Mouse (Mus musculus) midbrain, embryonic 12.5 days (tissue): ENCODE measurements around the gene Ogfr. TPM values are rescaled to one million over a fixed set of nuclear protein-coding genes. Genes with fewer than 3 reads are reported as not detected.

ENCODE experiments used
- ATAC-seq: fragments of 200-750 bp; cut with Nextera tagmentation; 2 replicates; pipeline ENCODE4 v1.8.0; 2017; ENCODE audit warnings: low read depth, moderate TSS enrichment, moderate library complexity; ENCODE audit not compliant: low FRiP score
- H3K27ac ChIP-seq: fragments of 300-500 bp; sonication (generic); replicated peaks from 2 replicates; pipeline ENCODE4 v1.5.1; 2016; ENCODE audit warnings: mild to moderate bottlenecking
- H3K27me3 ChIP-seq: fragments of 300-500 bp; sonication (generic); 2 replicates; pipeline ENCODE4 v1.6.1; 2016; ENCODE audit warnings: mild to moderate bottlenecking
- H3K36me3 ChIP-seq: fragments of 300-500 bp; sonication (generic); 2 replicates; pipeline ENCODE4 v1.6.1; 2016
- H3K4me1 ChIP-seq: fragments of 300-500 bp; sonication (generic); 2 replicates; pipeline ENCODE4 v1.6.1; 2016
- H3K4me2 ChIP-seq: fragments of 300-500 bp; sonication (generic); replicated peaks from 2 replicates; pipeline ENCODE4 v1.6.1; 2016; ENCODE audit warnings: mild to moderate bottlenecking, moderate library complexity
- H3K4me3 ChIP-seq: fragments of 300-500 bp; sonication (generic); 2 replicates; pipeline ENCODE4 v1.5.1; 2016; ENCODE audit warnings: mild to moderate bottlenecking
- H3K9ac ChIP-seq: fragments of 300-500 bp; sonication (generic); replicated peaks from 2 replicates; pipeline ENCODE4 v1.6.1; 2016; ENCODE audit warnings: mild to moderate bottlenecking, moderate library complexity
- H3K9me3 ChIP-seq: fragments of 300-500 bp; sonication (generic); 2 replicates; pipeline ENCODE4 v1.6.1; 2016; ENCODE audit warnings: mild to moderate bottlenecking
- WGBS: fragments of 180-500 bp; shearing (Covaris S2); methylation state at CpG from one replicate; pipeline ENCODE4 v1.1.7; 2016; 5-methylcytosine and 5-hydroxymethylcytosine counted together
- polyA plus RNA-seq: library from polyadenylated mRNA; unstranded; fragments of >200 nt; fragmentation: Nextera tagmentation; extraction: Ambion mirVana; gene quantifications from 2 replicates; pipeline ENCODE4 v1.2.1, GENCODE M21; 2016

The Ogfr gene
- polyA plus RNA-seq, 1 experiment from 2014 or later, result 109 TPM

GRCm38 (mm10) chr2:180569028-180569643 lies 19.9 kb upstream of the Ogfr start:
- WGBS, result 59% methylated on average over 3 of the region's 3 CpGs
- H3K27ac ChIP-seq, result no peak overlapping the region
- H3K27me3 ChIP-seq, result peaks cover 29% of the 10 kb centered on the region
- H3K4me2 ChIP-seq, result no peak overlapping the region
- H3K4me3 ChIP-seq, result no peak overlapping the region
- peaks cover 5% of the 10 kb centered on the region for H3K4me1 ChIP-seq
- H3K9ac ChIP-seq, result no peak overlapping the region
- H3K36me3 ChIP-seq, result no peaks in the 10 kb centered on the region
- ATAC-seq, result no peak
- no peaks in the 10 kb centered on the region for H3K9me3 ChIP-seq

DNA sequence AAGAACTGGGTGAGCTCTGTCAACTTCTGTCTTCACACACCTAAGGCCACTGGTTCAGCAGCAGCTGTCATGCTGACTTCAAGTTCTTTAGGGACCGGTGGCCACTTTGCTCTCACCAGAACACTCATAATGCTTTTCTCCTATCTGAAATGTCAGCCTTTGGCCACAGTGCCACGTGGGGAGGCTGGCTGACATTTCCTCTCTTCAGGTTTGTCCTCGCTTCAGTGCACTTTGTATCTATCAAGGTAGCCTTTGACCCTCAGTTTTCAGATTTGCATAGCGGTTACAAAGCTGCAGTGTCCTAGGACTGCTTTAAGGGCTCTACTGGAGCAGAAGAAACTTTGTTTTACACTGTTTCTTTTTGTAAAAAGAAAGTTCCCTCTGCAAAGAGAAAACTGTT lies 12.6 kb upstream of the Ogfr start:
- Histone ChIP-seq H3K4me1 (no peaks in the 10 kb centered on the region), H3K9me3 (no peaks in the 10 kb centered on the region), H3K4me3 (no peak overlapping the region), H3K9ac (no peak overlapping the region), H3K27ac (no peak overlapping the region), H3K36me3 (no peaks in the 10 kb centered on the region), H3K4me2 (no peak overlapping the region), H3K27me3 (peaks cover 19% of the 10 kb centered on the region)
- 34% methylated on average over 4 of the region's 4 CpGs for WGBS
- no peak for ATAC-seq

DNA sequence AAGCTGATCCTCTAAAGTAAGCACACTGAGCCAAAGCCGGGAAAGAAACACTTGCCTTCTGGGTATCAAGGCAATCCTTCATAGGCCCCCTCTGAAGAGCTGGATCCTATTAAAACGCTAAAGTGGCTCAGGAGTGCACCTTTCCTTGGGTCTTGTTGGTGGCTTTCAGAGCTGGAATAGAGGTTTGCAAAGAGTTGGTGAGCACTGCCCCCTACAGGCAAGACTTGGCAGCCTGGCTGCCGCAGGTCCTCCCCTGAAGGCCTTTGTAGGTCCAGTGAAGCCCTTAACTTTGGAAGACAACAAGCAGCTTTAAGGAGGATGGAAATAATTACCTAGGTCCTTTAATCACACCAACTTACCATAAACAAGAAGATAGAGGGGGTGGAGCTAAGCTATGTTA lies 10.4 kb upstream of the Ogfr start:
- no peak for ATAC-seq
- 11% methylated on average over 3 of the region's 3 CpGs for WGBS

GRCm38 (mm10) chr2:180581002-180581401 lies 8.0 kb upstream of the Ogfr start, which contains the start of gene Mrgbp:
Mrgbp (plus strand) TSS chr2:180581304.
- H3K4me1 ChIP-seq, result peaks cover 18% of the 10 kb centered on the region
- H3K9ac ChIP-seq, result no peak within 1 kb of the TSS
- ATAC-seq, result no peak
- H3K9me3 ChIP-seq, result no peaks in the 10 kb centered on the region
- WGBS, result 76% methylated on average over 3 of the region's 3 CpGs
- H3K36me3 ChIP-seq, result peaks cover 17% of the 10 kb centered on the region
- H3K27ac ChIP-seq, result no peak within 1 kb of the TSS
- peaks cover 14% of the 10 kb centered on the region for H3K27me3 ChIP-seq
- H3K4me3 ChIP-seq, result no peak within 1 kb of the TSS
- no peak within 1 kb of the TSS for H3K4me2 ChIP-seq

More for the DNA sequence above, 10.4 kb upstream of the Ogfr start:
- Histone ChIP-seq H3K27ac (no peak overlapping the region), H3K9ac (no peak overlapping the region), H3K4me1 (peaks cover 7% of the 10 kb centered on the region), H3K4me3 (no peak overlapping the region), H3K9me3 (no peaks in the 10 kb centered on the region), H3K27me3 (peaks cover 19% of the 10 kb centered on the region), H3K4me2 (no peak overlapping the region), H3K36me3 (no peaks in the 10 kb centered on the region)

GRCm38 (mm10) chr2:180582481-180583153 lies 6.4 kb upstream of the Ogfr start:
- ATAC-seq, result peak; percentile 83
- H3K4me3 ChIP-seq, result peak overlapping the region; percentile 78
- peaks cover 11% of the 10 kb centered on the region for H3K27me3 ChIP-seq
- H3K9me3 ChIP-seq, result no peaks in the 10 kb centered on the region
- under 1% methylated on average over 57 of the region's 57 CpGs for WGBS
- peak overlapping the region; percentile 97 for H3K9ac ChIP-seq
- peaks cover 20% of the 10 kb centered on the region for H3K4me1 ChIP-seq
- H3K27ac ChIP-seq, result peak overlapping the region; percentile 74
- peaks cover 28% of the 10 kb centered on the region for H3K36me3 ChIP-seq
- peak overlapping the region; percentile 98 for H3K4me2 ChIP-seq

GRCm38 (mm10) chr2:180583154-180583507 lies 5.9 kb upstream of the Ogfr start:
- no peak for ATAC-seq
- Histone ChIP-seq H3K9me3 (no peaks in the 10 kb centered on the region), H3K27me3 (peaks cover 11% of the 10 kb centered on the region), H3K9ac (peak overlapping the region; percentile 97), H3K36me3 (peaks cover 28% of the 10 kb centered on the region), H3K4me2 (peak overlapping the region; percentile 98), H3K4me3 (peak overlapping the region; percentile 78), H3K4me1 (peaks cover 20% of the 10 kb centered on the region), H3K27ac (peak overlapping the region; percentile 74)
- 36% methylated on average over 6 of the region's 7 CpGs for WGBS

DNA sequence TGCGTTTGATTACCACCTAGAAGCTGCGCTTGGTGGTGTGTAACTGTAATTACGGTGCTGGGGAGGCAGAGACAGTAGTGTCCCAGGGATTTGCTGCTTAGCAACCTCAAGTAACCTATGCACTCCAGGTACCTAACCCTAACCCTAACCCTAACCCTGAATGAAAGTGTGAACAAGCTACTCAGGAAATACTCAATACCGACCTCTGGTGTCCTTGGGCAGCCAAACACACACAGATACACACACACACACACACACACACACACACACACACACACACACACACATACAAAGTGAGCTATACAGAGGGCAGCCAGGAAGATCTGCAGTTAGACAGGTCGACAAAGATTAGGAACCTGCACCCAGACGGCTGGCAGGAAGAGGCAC lies 316 bp upstream of the Ogfr start:
- ATAC-seq, result peak; percentile 7; the same call in 1 of the 2 replicates
- no peaks in the 10 kb centered on the region for H3K27me3 ChIP-seq

DNA sequence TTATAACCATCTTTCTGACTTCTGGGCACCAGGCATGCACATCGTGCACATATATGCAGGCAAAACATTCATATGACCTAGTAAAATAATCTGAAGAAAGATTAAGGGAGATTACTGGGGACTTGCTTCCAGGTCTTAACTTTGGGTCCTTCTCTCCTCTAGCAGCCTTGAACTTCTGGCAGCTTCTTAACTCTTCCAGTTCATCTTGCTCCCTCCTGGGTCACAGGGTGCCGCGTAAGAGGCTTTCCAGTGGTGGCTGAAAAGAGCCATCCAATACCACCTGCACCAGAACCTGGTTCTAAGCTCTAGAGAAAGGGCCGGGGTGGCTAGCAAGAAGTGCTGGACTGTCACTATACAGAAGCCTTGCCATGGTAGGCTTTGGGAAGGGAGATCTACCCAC lies 8.4 kb downstream of the Ogfr start, which contains the start of gene Col9a3:
Gene Col9a3 (plus strand): TSS at position 301 of the 400 bp plus-strand sequence.
- no peak for ATAC-seq
- WGBS, result 50% methylated on average over 4 of the region's 4 CpGs
- Histone ChIP-seq H3K9me3 (no peaks in the 10 kb centered on the region), H3K4me1 (peaks cover 21% of the 10 kb centered on the region), H3K36me3 (peaks cover 38% of the 10 kb centered on the region), H3K4me2 (peak within 1 kb of the TSS; percentile 51), H3K27ac (no peak within 1 kb of the TSS), H3K4me3 (peak within 1 kb of the TSS; percentile 32), H3K27me3 (peaks cover 44% of the 10 kb centered on the region), H3K9ac (peak within 1 kb of the TSS; percentile 29; the same call in 1 of the 2 replicates)

More for the DNA sequence above, 316 bp upstream of the Ogfr start:
- 49% methylated on average over 6 of the region's 6 CpGs for WGBS
- Histone ChIP-seq H3K4me2 (peak overlapping the region; percentile 75), H3K4me1 (peaks cover 25% of the 10 kb centered on the region), H3K9ac (peak overlapping the region; percentile 67), H3K27ac (peak overlapping the region; percentile 88), H3K36me3 (peaks cover 62% of the 10 kb centered on the region), H3K4me3 (peak overlapping the region; percentile 81), H3K9me3 (no peaks in the 10 kb centered on the region)

DNA sequence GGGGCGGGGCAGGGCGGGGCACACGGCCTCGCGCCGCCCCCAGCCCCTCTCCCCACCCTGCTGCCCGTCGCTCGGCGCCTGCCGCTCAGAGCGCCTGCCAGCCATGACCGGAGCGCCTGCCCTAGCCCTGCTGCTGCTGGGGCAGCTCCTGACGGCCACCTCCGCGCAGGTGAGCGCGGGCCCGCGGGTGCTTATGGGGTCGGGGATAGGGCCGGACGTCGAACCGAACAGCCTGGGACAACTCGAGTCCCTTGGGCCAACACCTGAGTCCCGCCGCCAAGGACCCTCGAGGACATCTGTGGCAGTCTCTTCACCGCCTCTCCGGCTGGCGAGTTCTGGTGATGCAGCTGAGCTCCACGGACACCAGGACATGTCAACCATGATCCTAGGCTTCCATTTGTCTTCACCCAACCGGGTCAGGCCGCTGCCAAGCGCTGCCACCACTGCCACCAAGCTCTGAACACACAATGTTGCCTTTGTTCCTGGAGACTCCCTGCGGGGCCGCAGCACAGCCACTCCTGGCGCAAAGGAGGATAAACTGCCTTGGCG lies 9.2 kb downstream of the Ogfr start:
- peak overlapping the region; percentile 32 for H3K4me3 ChIP-seq
- peak overlapping the region; percentile 29; the same call in 1 of the 2 replicates for H3K9ac ChIP-seq
- under 1% methylated on average over 41 of the region's 41 CpGs for WGBS
- peaks cover 44% of the 10 kb centered on the region for H3K27me3 ChIP-seq
- H3K27ac ChIP-seq, result no peak overlapping the region
- H3K36me3 ChIP-seq, result peaks cover 31% of the 10 kb centered on the region
- H3K4me2 ChIP-seq, result peak overlapping the region; percentile 51
- ATAC-seq, result peak; percentile 61
- peaks cover 21% of the 10 kb centered on the region for H3K4me1 ChIP-seq
- no peaks in the 10 kb centered on the region for H3K9me3 ChIP-seq

GRCm38 (mm10) chr2:180600569-180601021 lies 11.6 kb downstream of the Ogfr start:
- no peak overlapping the region for H3K27ac ChIP-seq
- H3K27me3 ChIP-seq, result peaks cover 41% of the 10 kb centered on the region
- no peak overlapping the region for H3K4me2 ChIP-seq

GRCm38 (mm10) chr2:180604781-180605180 lies 15.7 kb downstream of the Ogfr start:
- peaks cover 5% of the 10 kb centered on the region; the same call in 1 of the 2 replicates for H3K27me3 ChIP-seq

More at GRCm38 (mm10) chr2:180600569-180601021, 11.6 kb downstream of the Ogfr start:
- no peak overlapping the region for H3K4me3 ChIP-seq
- H3K36me3 ChIP-seq, result peaks cover 7% of the 10 kb centered on the region
- no peak for ATAC-seq
- no peaks in the 10 kb centered on the region for H3K9me3 ChIP-seq
- peaks cover 21% of the 10 kb centered on the region for H3K4me1 ChIP-seq
- no peak overlapping the region for H3K9ac ChIP-seq
- WGBS, result 5% methylated on average over 9 of the region's 9 CpGs

GRCm38 (mm10) chr2:180610283-180610682 lies 21.2 kb downstream of the Ogfr start:
- Histone ChIP-seq H3K4me2 (no peak overlapping the region), H3K9me3 (no peaks in the 10 kb centered on the region), H3K27ac (no peak overlapping the region), H3K4me1 (no peaks in the 10 kb centered on the region), H3K36me3 (no peaks in the 10 kb centered on the region), H3K27me3 (no peaks in the 10 kb centered on the region), H3K4me3 (no peak overlapping the region), H3K9ac (no peak overlapping the region)
- ATAC-seq, result no peak
- WGBS, result 87% methylated on average over 4 of the region's 4 CpGs

More at GRCm38 (mm10) chr2:180604781-180605180, 15.7 kb downstream of the Ogfr start:
- Histone ChIP-seq H3K4me2 (no peak overlapping the region), H3K4me3 (no peak overlapping the region), H3K9ac (no peak overlapping the region), H3K4me1 (peaks cover 7% of the 10 kb centered on the region), H3K36me3 (no peaks in the 10 kb centered on the region), H3K9me3 (no peaks in the 10 kb centered on the region), H3K27ac (no peak overlapping the region)
- ATAC-seq, result no peak
- WGBS, result 62% methylated on average over 6 of the region's 6 CpGs
